Mouse (Mus musculus) stomach, postnatal 0 days (tissue): ENCODE results near the gene Htr1f. TPM values are rescaled to one million over a fixed set of nuclear protein-coding genes. Genes with fewer than 3 reads are reported as not detected.

Experiments
- ATAC-seq: fragments of 200-750 bp; cut with Nextera tagmentation; 2 replicates; pipeline ENCODE4 v1.8.0; 2017; ENCODE audit not compliant: low FRiP score, low TSS enrichment
- DNase-seq: peaks from one replicate; pipeline ENCODE4 v3.0.0-alpha.2; 2016; ENCODE audit warnings: low spot score
- H3K27ac ChIP-seq: fragments of 300-500 bp; sonication (generic); replicated peaks from 2 replicates; pipeline ENCODE4 v1.5.1; 2014; ENCODE audit warnings: mild to moderate bottlenecking, control low read depth
- H3K27me3 ChIP-seq: fragments of 300-500 bp; sonication (generic); 2 replicates; pipeline ENCODE4 v1.6.1; 2014; ENCODE audit warnings: low read length; ENCODE audit not compliant: control insufficient read depth, insufficient read depth
- H3K36me3 ChIP-seq: fragments of 300-500 bp; sonication (generic); 2 replicates; pipeline ENCODE4 v1.6.1; 2014; ENCODE audit warnings: low read length, mixed read lengths; ENCODE audit not compliant: control insufficient read depth, insufficient read depth
- H3K4me1 ChIP-seq: fragments of 300-500 bp; sonication (generic); replicated peaks from 2 replicates; pipeline ENCODE4 v1.6.1; 2014; ENCODE audit warnings: antibody characterized with exemption; ENCODE audit not compliant: control insufficient read depth, insufficient read depth
- H3K4me2 ChIP-seq: fragments of 300-500 bp; sonication (generic); replicated peaks from 2 replicates; pipeline ENCODE4 v1.6.1; 2014; ENCODE audit warnings: low read depth, mild to moderate bottlenecking, control low read depth, moderate library complexity
- H3K4me3 ChIP-seq: fragments of 300-500 bp; sonication (generic); 2 replicates; pipeline ENCODE4 v1.5.1; 2014; ENCODE audit warnings: low read depth, low read length, control low read depth
- H3K9ac ChIP-seq: fragments of 300-500 bp; sonication (generic); 2 replicates; pipeline ENCODE4 v1.6.1; 2014; ENCODE audit warnings: mild to moderate bottlenecking, low read length, control low read depth, mixed read lengths
- H3K9me3 ChIP-seq: fragments of 300-500 bp; sonication (generic); 2 replicates; pipeline ENCODE4 v1.6.1; 2016; ENCODE audit warnings: low read length; ENCODE audit not compliant: control insufficient read depth
- CTCF ChIP-seq: IDR thresholded peaks from 2 replicates; pipeline ENCODE4 v1.5.1; 2016; ENCODE audit warnings: antibody characterized with exemption, low read depth, mild to moderate bottlenecking, moderate library complexity
- EP300 ChIP-seq: optimal IDR thresholded peaks from 2 replicates; pipeline ENCODE3; 2016; ENCODE audit warnings: antibody characterized with exemption
- WGBS: fragments of 180-500 bp; shearing (Covaris S2); extraction: QIAGEN DNeasy Blood & Tissue Kit; methylation state at CpG from one replicate; pipeline ENCODE4 v1.1.7; 2014; 5-methylcytosine and 5-hydroxymethylcytosine counted together
- polyA plus RNA-seq: library from polyadenylated mRNA; unstranded; fragments of >200 nt; fragmentation: Nextera tagmentation; extraction: Ambion mirVana; gene quantifications from 2 replicates; pipeline ENCODE4 v1.2.1, GENCODE M21; 2015

The Htr1f gene
- polyA plus RNA-seq, 1 experiment from 2014 or later: not detected

DNA sequence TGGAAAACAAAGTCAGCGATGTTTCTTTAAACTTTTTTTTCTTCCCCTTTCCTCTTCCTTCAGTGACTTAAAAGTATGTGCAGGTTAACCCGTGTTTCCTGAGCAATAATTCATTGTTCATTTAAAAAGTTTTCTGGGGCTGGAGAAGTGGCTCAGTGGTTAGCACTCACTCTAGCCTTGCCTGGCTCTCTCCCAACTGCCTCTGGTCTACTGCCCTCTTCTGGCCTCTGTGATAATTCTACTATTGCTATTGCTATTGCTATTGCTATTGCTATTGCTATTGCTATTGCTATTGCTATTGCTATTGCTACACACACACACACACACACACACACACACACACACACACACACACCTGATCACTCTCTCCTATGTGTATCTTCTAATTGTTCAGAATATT lies 206.6 kb downstream of the Htr1f start:
- H3K4me1 ChIP-seq: no peaks in the 10 kb centered on the region
- no peak overlapping the region for H3K27ac ChIP-seq
- no peak overlapping the region for H3K4me2 ChIP-seq
- H3K9me3 ChIP-seq: no peaks in the 10 kb centered on the region
- TF ChIP-seq EP300: no peak
- peak; percentile 61 for TF ChIP-seq CTCF
- 51% methylated on average over 2 of the region's 2 CpGs for WGBS
- no peaks in the 10 kb centered on the region for H3K27me3 ChIP-seq
- DNase-seq (no peak), ATAC-seq (no peak)
- H3K4me3 ChIP-seq: no peak overlapping the region
- H3K9ac ChIP-seq: no peak overlapping the region
- no peaks in the 10 kb centered on the region for H3K36me3 ChIP-seq

- Histone ChIP-seq H3K27ac (no peak overlapping the region), H3K4me2 (no peak overlapping the region), H3K9ac (no peak overlapping the region), H3K9me3 (no peaks in the 10 kb centered on the region), H3K36me3 (no peaks in the 10 kb centered on the region), H3K4me1 (no peaks in the 10 kb centered on the region), H3K4me3 (no peak overlapping the region), H3K27me3 (no peaks in the 10 kb centered on the region)
- ATAC-seq (no peak), DNase-seq (no peak)
- 89% methylated on average over 3 of the region's 3 CpGs for WGBS
- TF ChIP-seq EP300 (no peak), CTCF (no peak)
Observed at GRCm38 (mm10) chr16:64889496-64889895, 216.2 kb downstream of the Htr1f start.

DNA sequence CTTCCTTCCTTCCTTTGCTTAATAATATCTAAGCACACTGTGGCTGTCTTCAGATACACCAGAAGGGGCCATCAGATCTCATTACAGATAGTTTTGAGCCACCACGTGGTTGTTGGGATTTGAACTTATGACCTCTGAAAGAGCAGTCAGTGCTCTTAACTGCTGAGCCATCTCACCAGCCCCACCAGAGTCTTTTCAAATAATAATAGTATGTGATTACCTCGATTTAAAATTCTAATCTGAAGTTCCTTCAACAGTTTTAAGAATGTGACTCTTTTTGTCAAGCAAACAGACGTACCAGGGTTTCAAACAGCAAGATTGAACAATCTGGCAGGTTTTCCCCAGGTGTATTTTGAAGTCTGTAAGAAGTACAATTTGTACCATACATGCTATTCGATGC lies 220.1 kb downstream of the Htr1f start:
- WGBS: 51% methylated on average over 4 of the region's 4 CpGs

DNA sequence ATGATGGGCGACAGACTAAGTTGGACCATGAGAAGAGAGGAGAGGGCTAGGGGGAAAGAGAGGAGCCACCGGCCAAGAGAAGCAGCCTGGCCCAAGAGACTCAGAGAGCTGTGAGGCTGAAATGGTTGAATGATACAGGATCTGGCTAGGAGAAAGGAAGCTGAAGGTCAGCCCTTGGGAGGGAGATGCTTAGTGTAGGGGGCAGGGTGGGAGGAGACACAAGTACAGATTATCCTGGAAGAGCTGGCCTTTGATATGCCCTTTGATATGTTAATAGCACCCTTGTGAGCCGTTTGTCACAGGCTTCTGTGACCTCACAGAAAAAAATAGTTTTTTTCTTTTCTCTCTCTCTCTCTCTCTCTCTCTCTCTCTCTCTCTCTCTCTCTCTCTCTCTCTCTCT lies 220.5 kb downstream of the Htr1f start:
- H3K27me3 ChIP-seq: no peaks in the 10 kb centered on the region
- no peak for DNase-seq
- 43% methylated on average over 3 of the region's 3 CpGs for WGBS
- H3K4me2 ChIP-seq: no peak overlapping the region
- no peak overlapping the region for H3K27ac ChIP-seq
- no peaks in the 10 kb centered on the region for H3K9me3 ChIP-seq
- H3K4me1 ChIP-seq: no peaks in the 10 kb centered on the region
- H3K4me3 ChIP-seq: no peak overlapping the region
- H3K9ac ChIP-seq: no peak overlapping the region
- no peak for ATAC-seq
- no peak for TF ChIP-seq EP300
- TF ChIP-seq CTCF: no peak
- no peaks in the 10 kb centered on the region for H3K36me3 ChIP-seq

More for the DNA sequence above, 220.1 kb downstream of the Htr1f start:
- Histone ChIP-seq H3K4me2 (no peak overlapping the region), H3K4me3 (no peak overlapping the region), H3K9ac (no peak overlapping the region), H3K9me3 (no peaks in the 10 kb centered on the region), H3K27ac (no peak overlapping the region), H3K4me1 (no peaks in the 10 kb centered on the region), H3K36me3 (no peaks in the 10 kb centered on the region), H3K27me3 (no peaks in the 10 kb centered on the region)
- TF ChIP-seq EP300 (no peak), CTCF (no peak)
- ATAC-seq (no peak), DNase-seq (no peak)

DNA sequence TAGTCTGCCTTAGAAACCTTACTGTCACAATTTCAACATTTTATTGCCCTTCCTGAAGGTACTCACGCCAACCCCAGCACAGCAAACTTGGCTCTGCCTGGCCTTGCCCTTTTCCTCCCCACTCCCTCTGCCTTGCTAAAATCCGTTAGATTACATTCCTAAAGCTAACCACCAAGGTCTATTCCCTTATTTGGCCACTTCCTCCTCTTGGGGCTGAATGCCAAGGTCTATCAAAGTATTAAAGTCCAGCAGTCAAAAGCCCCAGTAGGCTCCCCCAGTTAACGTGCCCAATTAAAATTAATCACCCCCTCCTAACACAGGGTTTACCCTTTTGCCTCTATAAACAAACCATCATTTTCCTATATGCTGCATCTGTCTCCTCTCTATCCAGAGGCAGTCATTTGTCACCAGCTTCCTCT lies 221.2 kb downstream of the Htr1f start:
- TF ChIP-seq CTCF: no peak
- no peak for TF ChIP-seq EP300
- WGBS: 6% methylated on average over 3 of the region's 3 CpGs
- Histone ChIP-seq H3K9ac (no peak overlapping the region), H3K9me3 (no peaks in the 10 kb centered on the region), H3K27ac (no peak overlapping the region), H3K4me2 (no peak overlapping the region), H3K4me1 (no peaks in the 10 kb centered on the region), H3K36me3 (no peaks in the 10 kb centered on the region), H3K27me3 (no peaks in the 10 kb centered on the region), H3K4me3 (no peak overlapping the region)
- no peak for ATAC-seq
- DNase-seq: no peak

DNA sequence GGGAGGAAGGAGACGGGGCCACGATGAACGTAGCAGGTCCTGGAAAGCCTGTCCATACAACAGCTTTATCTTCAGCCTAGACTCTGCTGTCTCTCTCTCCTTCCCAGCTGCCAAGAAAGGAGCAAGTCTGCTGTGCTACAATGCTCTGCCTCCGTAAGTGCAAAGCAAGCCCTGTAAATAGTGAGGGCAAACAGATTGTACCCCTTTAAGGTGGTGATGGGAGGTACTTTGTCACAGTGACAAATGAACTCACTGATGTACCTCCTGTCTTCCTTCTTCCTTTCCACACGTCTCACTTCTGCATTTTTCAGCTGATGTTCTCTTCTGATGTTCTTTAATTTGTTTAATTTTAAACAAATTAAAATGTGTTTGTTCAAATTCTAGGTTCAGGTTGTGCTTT lies 221.8 kb downstream of the Htr1f start:
- Histone ChIP-seq H3K4me2 (no peak overlapping the region), H3K27me3 (no peaks in the 10 kb centered on the region)
- no peak for TF ChIP-seq CTCF
- TF ChIP-seq EP300: no peak

More for the DNA sequence above, 221.8 kb downstream of the Htr1f start:
- H3K4me1 ChIP-seq: no peaks in the 10 kb centered on the region
- no peaks in the 10 kb centered on the region for H3K36me3 ChIP-seq
- 29% methylated on average over 5 of the region's 5 CpGs for WGBS
- no peak for ATAC-seq
- H3K4me3 ChIP-seq: no peak overlapping the region
- DNase-seq: no peak
- H3K9ac ChIP-seq: no peak overlapping the region
- no peaks in the 10 kb centered on the region for H3K9me3 ChIP-seq
- no peak overlapping the region for H3K27ac ChIP-seq
